Mouse (Mus musculus): ENCODE results near the gene Lrrc3b. TPM values are rescaled to one million over a fixed set of nuclear protein-coding genes. Genes with fewer than 3 reads are reported as not detected.

Gene Lrrc3b
- polyA plus RNA-seq, 1 experiment from 2014 or later = not detected

DNA sequence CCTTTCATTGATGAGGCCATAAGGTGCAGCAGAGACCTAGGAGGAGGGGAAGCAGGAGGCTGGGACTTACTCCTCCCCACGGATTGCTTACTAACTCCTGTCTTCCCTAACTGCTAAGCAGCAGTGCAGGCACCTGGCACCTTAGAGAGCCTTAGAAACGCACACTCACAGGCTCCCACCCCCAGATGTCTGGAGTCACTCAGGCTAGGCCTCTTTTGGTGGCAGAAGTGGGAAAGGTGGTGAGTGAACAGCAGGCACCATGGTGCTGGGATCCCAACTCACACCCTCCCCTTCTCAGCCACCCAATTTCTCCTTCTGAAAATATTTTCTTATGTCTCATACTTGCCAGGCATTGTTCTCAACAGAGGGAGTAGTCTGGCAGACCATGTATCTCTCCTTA, 55.7 kb downstream of the Lrrc3b start:
- Histone ChIP-seq H3K4me1 (ENCODE audit: insufficient read depth) (0 out of 2 replicates have a peak, but pooled peaks cover 2% of the 10 kb centered on the region), H3K27me3 (ENCODE audit: insufficient read depth, low read length) (no peaks in the 10 kb centered on the region), H3K9ac (replicated peaks) (no peak overlapping the region), H3K9me3 (ENCODE audit: low read length) (no peaks in the 10 kb centered on the region), H3K27ac (ENCODE audit: low read depth) (no peak overlapping the region), H3K4me2 (ENCODE audit: low read depth, low read length) (no peak overlapping the region), H3K4me3 (ENCODE audit: low read depth, low read length) (no peak overlapping the region), H3K36me3 (replicated peaks; ENCODE audit: insufficient read depth, low read length) (no peaks in the 10 kb centered on the region)
- no peak for TF ChIP-seq EP300 (IDR thresholded peaks at IDR 0.05; ENCODE audit: low read depth)
- no peak for TF ChIP-seq CTCF (IDR thresholded peaks at IDR 0.05; ENCODE audit: low read depth)
- no peak for DNase-seq
- 56% methylated on average over 2 of the region's 2 CpGs for WGBS (ENCODE audit: insufficient replicate concordance)
- ATAC-seq = no peak

DNA sequence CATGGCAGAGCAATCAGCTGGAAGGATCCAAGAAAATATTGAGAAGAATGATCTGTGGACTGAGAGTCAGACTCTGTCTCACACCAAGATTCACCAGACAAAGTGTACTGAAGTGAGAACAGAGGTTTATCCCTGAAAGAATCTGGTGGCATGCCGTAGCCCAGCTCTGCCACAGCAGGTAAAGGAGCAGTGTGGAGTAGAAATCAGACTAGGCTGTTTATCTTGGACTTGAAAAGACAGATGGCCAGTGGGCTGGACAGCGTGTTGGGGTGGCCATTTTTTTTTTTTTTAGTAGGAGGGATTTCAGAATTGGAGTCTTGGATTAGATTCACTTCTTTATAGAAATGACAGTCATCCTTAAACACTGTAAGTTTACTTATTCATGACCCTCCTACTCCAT, 61.4 kb downstream of the Lrrc3b start:
- TF ChIP-seq CTCF (IDR thresholded peaks at IDR 0.05; ENCODE audit: low read depth) = no peak
- TF ChIP-seq EP300 (IDR thresholded peaks at IDR 0.05; ENCODE audit: low read depth) = no peak

GRCm38 (mm10) chr14:15376786-15377185, 62.0 kb downstream of the Lrrc3b start:
- no peaks in the 10 kb centered on the region for H3K36me3 ChIP-seq (replicated peaks; ENCODE audit: insufficient read depth, low read length)
- ATAC-seq (no peak), DNase-seq (no peak)
- no peak overlapping the region for H3K27ac ChIP-seq (ENCODE audit: low read depth)
- no peak overlapping the region for H3K4me2 ChIP-seq (ENCODE audit: low read depth, low read length)
- no peaks in the 10 kb centered on the region for H3K27me3 ChIP-seq (ENCODE audit: insufficient read depth, low read length)
- 83% methylated on average over 1 of the region's 1 CpGs for WGBS (ENCODE audit: insufficient replicate concordance)
- TF ChIP-seq CTCF (IDR thresholded peaks at IDR 0.05; ENCODE audit: low read depth) = no peak
- TF ChIP-seq EP300 (IDR thresholded peaks at IDR 0.05; ENCODE audit: low read depth) = no peak
- no peak overlapping the region for H3K9ac ChIP-seq (replicated peaks)
- no peaks in the 10 kb centered on the region for H3K4me1 ChIP-seq (ENCODE audit: insufficient read depth)
- no peak overlapping the region for H3K4me3 ChIP-seq (ENCODE audit: low read depth, low read length)
- H3K9me3 ChIP-seq (ENCODE audit: low read length) = no peaks in the 10 kb centered on the region

More for the DNA sequence above, 61.4 kb downstream of the Lrrc3b start:
- DNase-seq (no peak), ATAC-seq (no peak)
- Histone ChIP-seq H3K9ac (replicated peaks) (no peak overlapping the region), H3K27ac (ENCODE audit: low read depth) (no peak overlapping the region), H3K36me3 (replicated peaks; ENCODE audit: insufficient read depth, low read length) (no peaks in the 10 kb centered on the region), H3K4me1 (ENCODE audit: insufficient read depth) (no peaks in the 10 kb centered on the region), H3K4me3 (ENCODE audit: low read depth, low read length) (no peak overlapping the region), H3K9me3 (ENCODE audit: low read length) (no peaks in the 10 kb centered on the region), H3K4me2 (ENCODE audit: low read depth, low read length) (no peak overlapping the region), H3K27me3 (ENCODE audit: insufficient read depth, low read length) (no peaks in the 10 kb centered on the region)
- 67% methylated on average over 2 of the region's 2 CpGs for WGBS (ENCODE audit: insufficient replicate concordance)

DNA sequence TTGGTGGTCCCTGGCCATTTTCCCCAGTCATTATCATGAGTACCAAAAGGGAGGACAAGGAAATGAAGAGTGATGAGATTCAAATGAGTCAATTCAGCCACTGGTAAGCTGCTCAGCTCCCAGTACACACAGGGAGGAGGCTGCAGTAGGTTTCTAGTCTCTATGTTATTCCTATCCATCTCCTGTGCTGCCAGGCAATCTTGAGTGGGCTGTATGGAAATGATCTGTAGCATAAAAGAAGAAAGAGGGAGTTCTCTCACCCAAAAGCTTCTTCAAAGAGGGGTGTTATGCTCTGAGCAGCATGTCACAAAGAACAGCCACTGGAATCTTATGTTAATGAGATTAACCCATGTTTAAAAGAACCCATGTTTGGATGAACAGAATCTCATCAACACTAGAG, 64.5 kb downstream of the Lrrc3b start:
- no peak for DNase-seq
- no peaks in the 10 kb centered on the region for H3K4me1 ChIP-seq (ENCODE audit: insufficient read depth)
- ATAC-seq = no peak
- H3K9ac ChIP-seq (replicated peaks) = no peak overlapping the region
- no peaks in the 10 kb centered on the region for H3K36me3 ChIP-seq (replicated peaks; ENCODE audit: insufficient read depth, low read length)
- no peaks in the 10 kb centered on the region for H3K9me3 ChIP-seq (ENCODE audit: low read length)
- H3K27me3 ChIP-seq (ENCODE audit: insufficient read depth, low read length) = no peaks in the 10 kb centered on the region
- no peak overlapping the region for H3K4me3 ChIP-seq (ENCODE audit: low read depth, low read length)
- TF ChIP-seq EP300 (IDR thresholded peaks at IDR 0.05; ENCODE audit: low read depth) (no peak), CTCF (IDR thresholded peaks at IDR 0.05; ENCODE audit: low read depth) (no peak)
- H3K27ac ChIP-seq (ENCODE audit: low read depth) = no peak overlapping the region
- no peak overlapping the region for H3K4me2 ChIP-seq (ENCODE audit: low read depth, low read length)

- no peaks in the 10 kb centered on the region for H3K27me3 ChIP-seq (ENCODE audit: insufficient read depth, low read length)
- no peak for DNase-seq
- no peaks in the 10 kb centered on the region for H3K4me1 ChIP-seq (ENCODE audit: insufficient read depth)
- 25% methylated on average over 1 of the region's 1 CpGs for WGBS (ENCODE audit: insufficient replicate concordance)
- no peaks in the 10 kb centered on the region for H3K9me3 ChIP-seq (ENCODE audit: low read length)
- H3K36me3 ChIP-seq (replicated peaks; ENCODE audit: insufficient read depth, low read length) = no peaks in the 10 kb centered on the region
- H3K4me3 ChIP-seq (ENCODE audit: low read depth, low read length) = no peak overlapping the region
- no peak for TF ChIP-seq CTCF (IDR thresholded peaks at IDR 0.05; ENCODE audit: low read depth)
- no peak for TF ChIP-seq EP300 (IDR thresholded peaks at IDR 0.05; ENCODE audit: low read depth)
- no peak for ATAC-seq
- H3K27ac ChIP-seq (ENCODE audit: low read depth) = no peak overlapping the region
- no peak overlapping the region for H3K9ac ChIP-seq (replicated peaks)
- H3K4me2 ChIP-seq (ENCODE audit: low read depth, low read length) = no peak overlapping the region
Measured at GRCm38 (mm10) chr14:15372985-15373384, 65.8 kb downstream of the Lrrc3b start.

- no peak for DNase-seq
- Histone ChIP-seq H3K4me1 (ENCODE audit: insufficient read depth) (no peaks in the 10 kb centered on the region), H3K9ac (replicated peaks) (no peak overlapping the region), H3K9me3 (ENCODE audit: low read length) (no peaks in the 10 kb centered on the region), H3K27me3 (ENCODE audit: insufficient read depth, low read length) (no peaks in the 10 kb centered on the region), H3K36me3 (replicated peaks; ENCODE audit: insufficient read depth, low read length) (no peaks in the 10 kb centered on the region), H3K4me2 (ENCODE audit: low read depth, low read length) (no peak overlapping the region), H3K27ac (ENCODE audit: low read depth) (no peak overlapping the region), H3K4me3 (ENCODE audit: low read depth, low read length) (no peak overlapping the region)
- TF ChIP-seq EP300 (IDR thresholded peaks at IDR 0.05; ENCODE audit: low read depth) (no peak), CTCF (IDR thresholded peaks at IDR 0.05; ENCODE audit: low read depth) (no peak)
- no peak for ATAC-seq
- WGBS (ENCODE audit: insufficient replicate concordance) = 88% methylated on average over 6 of the region's 6 CpGs
Measured at GRCm38 (mm10) chr14:15365045-15365444, 73.7 kb downstream of the Lrrc3b start.

- H3K36me3 ChIP-seq (replicated peaks; ENCODE audit: insufficient read depth, low read length) = no peaks in the 10 kb centered on the region
- WGBS (ENCODE audit: insufficient replicate concordance) = 67% methylated on average over 1 of the region's 1 CpGs
Measured at GRCm38 (mm10) chr14:15359893-15360292, 78.9 kb downstream of the Lrrc3b start.

More at GRCm38 (mm10) chr14:15359893-15360292, 78.9 kb downstream of the Lrrc3b start:
- Histone ChIP-seq H3K4me3 (ENCODE audit: low read depth, low read length) (no peak overlapping the region), H3K4me2 (ENCODE audit: low read depth, low read length) (no peak overlapping the region), H3K27me3 (ENCODE audit: insufficient read depth, low read length) (no peaks in the 10 kb centered on the region), H3K9me3 (ENCODE audit: low read length) (no peaks in the 10 kb centered on the region), H3K9ac (replicated peaks) (no peak overlapping the region), H3K4me1 (ENCODE audit: insufficient read depth) (no peaks in the 10 kb centered on the region), H3K27ac (ENCODE audit: low read depth) (no peak overlapping the region)
- no peak for ATAC-seq
- TF ChIP-seq CTCF (IDR thresholded peaks at IDR 0.05; ENCODE audit: low read depth) = no peak
- no peak for TF ChIP-seq EP300 (IDR thresholded peaks at IDR 0.05; ENCODE audit: low read depth)
- DNase-seq = no peak
